Mouse (Mus musculus) cerebellum, adult 2 months (tissue): Measurements from ENCODE around the gene Mkln1.
"Not testable (repeated sequence)": the region's sequence is repeated elsewhere in the genome, so short reads cannot be mapped to it uniquely, and the experiment has no call there.

Experiments used
- CTCF ChIP-seq: fragments of 200-500 bp; IDR thresholded peaks from 2 replicates; pipeline ENCODE4 v1.5.1; 2011; ENCODE audit warnings: low read depth, mild to moderate bottlenecking, control low read depth, low read length, moderate library complexity, borderline replicate concordance; ENCODE audit not compliant: insufficient read depth
- POLR2A ChIP-seq: fragments of 200-500 bp; IDR thresholded peaks from 2 replicates; pipeline ENCODE4 v1.6.1; 2011; ENCODE audit warnings: low read length, control low read depth, borderline replicate concordance; ENCODE audit not compliant: insufficient read depth

DNA sequence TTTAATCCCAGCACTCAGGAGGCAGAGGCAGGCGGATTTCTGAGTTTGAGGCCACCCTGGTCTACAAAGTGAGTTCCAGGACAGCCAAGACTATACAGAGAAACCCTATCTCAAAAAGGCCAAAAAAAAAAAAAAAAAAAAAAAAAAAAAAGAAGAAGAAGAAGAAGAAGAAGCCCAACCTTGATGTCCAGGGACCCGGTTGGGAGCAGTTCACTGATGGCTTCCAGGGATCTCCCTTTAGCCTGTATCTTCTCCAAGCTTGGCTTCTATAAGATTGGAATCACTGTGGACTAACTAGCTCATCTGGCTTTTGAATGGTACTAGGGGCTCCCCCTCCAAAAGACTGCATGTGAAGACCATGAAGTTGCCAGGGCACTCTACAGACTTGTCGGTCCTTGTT lies 163.4 kb downstream of the Mkln1 start:
- not testable (repeated sequence) for TF ChIP-seq CTCF, POLR2A
